Mouse (Mus musculus): ENCODE measurements around the gene Tmem135. TPM values are rescaled to one million over a fixed set of nuclear protein-coding genes. Genes with fewer than 3 reads are reported as not detected.
A peak's percentile ranks its signal among the peaks of the same experiment; 100 is the strongest.

Gene Tmem135
- total and polyA plus RNA-seq, 2 experiments from 2014 or later: 31.4 to 33.5 TPM

DNA sequence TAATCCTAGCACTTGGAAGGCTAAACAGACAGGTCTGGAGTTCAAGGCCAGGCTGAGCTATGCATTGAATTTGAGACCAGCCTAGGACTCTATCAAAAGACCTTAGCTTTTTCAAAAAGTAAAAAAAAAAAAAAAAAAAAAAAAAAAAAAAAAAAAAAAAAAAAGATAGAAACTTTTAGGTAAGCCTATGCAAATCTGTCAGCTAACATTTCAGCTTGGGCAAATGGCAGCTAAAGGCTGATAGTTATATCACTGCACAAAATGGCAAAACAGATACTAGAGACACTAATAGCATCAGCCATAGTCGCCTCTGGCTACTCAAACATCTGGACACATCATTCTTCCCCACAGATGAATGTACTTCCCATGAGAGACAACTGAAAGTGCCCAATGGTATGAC lies 64.2 kb downstream of the Tmem135 start:
- no peak for TF ChIP-seq CTCF (IDR thresholded peaks at IDR 0.05; ENCODE audit: low read depth)
- DNase-seq (ENCODE audit: low spot score) (no peak), ATAC-seq (no peak)
- Histone ChIP-seq H3K4me3 (ENCODE audit: low read length) (no peak overlapping the region), H3K9ac (replicated peaks; ENCODE audit: low read length) (no peak overlapping the region), H3K9me3 (ENCODE audit: low read length) (no peaks in the 10 kb centered on the region), H3K27me3 (ENCODE audit: insufficient read depth, low read length) (no peaks in the 10 kb centered on the region), H3K27ac (no peak overlapping the region), H3K4me1 (ENCODE audit: insufficient read depth, low read length) (peaks cover 10% of the 10 kb centered on the region), H3K4me2 (ENCODE audit: low read depth, low read length) (no peak overlapping the region), H3K36me3 (ENCODE audit: insufficient read depth, low read length) (no peaks in the 10 kb centered on the region)
- WGBS: 86% methylated on average over 1 of the region's 1 CpGs

DNA sequence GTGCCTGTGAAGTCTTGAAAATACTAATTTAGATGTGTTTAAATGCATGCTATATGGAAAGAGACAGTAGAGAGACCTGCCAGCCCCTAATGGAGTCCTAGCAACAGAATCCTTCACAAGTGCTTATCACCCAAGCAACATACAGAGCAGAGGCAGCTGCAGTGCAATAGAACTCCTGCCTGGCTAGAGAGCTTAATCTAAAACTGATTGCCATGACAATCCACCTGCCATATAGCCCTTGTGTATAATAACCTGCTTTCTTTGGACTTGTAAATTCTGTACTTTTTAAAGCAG lies 64.9 kb downstream of the Tmem135 start:
- DNase-seq (ENCODE audit: low spot score): peak; percentile 41
- peak; percentile 45 for ATAC-seq
- H3K27me3 ChIP-seq (ENCODE audit: insufficient read depth, low read length): no peaks in the 10 kb centered on the region
- TF ChIP-seq CTCF (IDR thresholded peaks at IDR 0.05; ENCODE audit: low read depth): no peak
- no peaks in the 10 kb centered on the region for H3K36me3 ChIP-seq (ENCODE audit: insufficient read depth, low read length)
- H3K9ac ChIP-seq (replicated peaks; ENCODE audit: low read length): peak overlapping the region; percentile 94
- H3K4me3 ChIP-seq (ENCODE audit: low read length): peak overlapping the region; percentile 87
- H3K9me3 ChIP-seq (ENCODE audit: low read length): no peaks in the 10 kb centered on the region
- H3K4me2 ChIP-seq (ENCODE audit: low read depth, low read length): peak overlapping the region; percentile 78
- peaks cover 10% of the 10 kb centered on the region for H3K4me1 ChIP-seq (ENCODE audit: insufficient read depth, low read length)
- H3K27ac ChIP-seq: peak overlapping the region; percentile 86

DNA sequence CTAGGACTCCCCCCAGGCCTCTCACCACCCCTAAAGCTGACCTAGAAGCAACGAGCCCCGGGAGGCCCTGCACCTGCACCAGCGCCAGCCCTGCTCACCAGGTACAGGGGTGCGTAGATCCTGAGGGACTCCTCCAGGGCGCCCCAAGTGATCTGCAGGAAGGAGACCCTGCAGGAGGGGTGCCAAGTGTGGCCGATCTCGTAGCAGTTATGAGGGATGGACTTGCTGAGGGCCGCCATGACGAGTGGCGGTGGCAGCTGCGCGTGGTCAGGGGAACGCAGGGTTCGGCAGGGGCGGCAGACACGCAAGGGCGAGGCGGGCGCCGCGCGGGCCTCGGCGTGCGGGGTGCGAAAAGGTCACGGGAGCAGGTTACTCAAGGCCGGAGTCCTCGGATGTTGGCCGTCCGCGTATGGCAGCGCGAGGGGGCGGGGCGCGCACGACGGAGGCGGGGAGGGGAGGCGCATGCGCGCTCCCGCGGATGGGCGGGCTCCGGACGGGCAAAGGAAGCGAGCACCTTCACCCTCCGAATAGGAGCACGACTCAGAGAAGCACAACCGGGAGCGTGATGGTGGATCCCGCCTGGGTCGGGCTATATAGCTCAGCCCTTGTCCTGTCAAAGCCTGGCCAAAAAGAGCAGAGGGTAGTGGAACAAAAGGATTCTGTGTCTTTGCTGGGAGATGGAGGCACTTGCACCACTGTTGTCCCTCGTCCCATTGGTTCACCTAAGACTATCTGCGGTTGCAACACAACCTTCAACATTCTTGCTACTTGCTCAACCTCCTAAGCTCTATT lies 65.5 kb downstream of the Tmem135 start:
- DNase-seq (ENCODE audit: low spot score): peak; percentile 94
- 0 out of 2 replicates have a peak, but pooled peaks have one; percentile 8 for TF ChIP-seq CTCF (IDR thresholded peaks at IDR 0.05; ENCODE audit: low read depth)
- H3K36me3 ChIP-seq (ENCODE audit: insufficient read depth, low read length): no peaks in the 10 kb centered on the region

DNA sequence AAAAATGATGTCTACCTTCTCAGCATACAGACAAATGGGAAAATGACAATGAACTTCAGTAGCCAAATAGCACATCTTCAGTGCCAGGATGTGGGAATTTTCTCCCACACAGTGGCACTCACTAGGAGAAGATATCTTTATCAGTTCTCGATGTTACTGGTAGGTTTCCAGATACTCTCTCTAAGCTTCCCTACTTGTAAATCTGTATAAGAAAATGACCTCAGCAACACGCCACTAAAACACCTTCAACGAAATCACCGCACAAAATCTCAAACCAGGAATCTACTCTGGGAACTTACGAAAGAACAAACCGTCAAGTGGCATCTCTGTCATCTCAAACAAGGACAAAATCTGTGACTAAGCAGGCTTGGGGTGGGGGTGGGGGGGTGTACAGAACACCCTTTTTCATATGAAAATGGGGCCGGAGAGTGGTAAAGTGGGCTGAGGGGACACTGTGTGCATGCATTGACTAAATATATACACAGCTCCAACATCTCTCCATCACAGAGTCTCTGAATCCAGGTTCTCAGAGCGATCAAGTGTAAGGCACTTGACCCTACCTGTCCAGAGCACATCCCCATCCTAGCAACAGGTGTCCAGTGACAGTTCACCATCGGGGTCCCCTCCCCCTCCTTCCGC lies 66.2 kb downstream of the Tmem135 start:
- no peak for DNase-seq (ENCODE audit: low spot score)

More for the DNA sequence above, 65.5 kb downstream of the Tmem135 start:
- Histone ChIP-seq H3K27me3 (ENCODE audit: insufficient read depth, low read length) (no peaks in the 10 kb centered on the region), H3K9ac (replicated peaks; ENCODE audit: low read length) (peak overlapping the region; percentile 94), H3K4me3 (ENCODE audit: low read length) (peak overlapping the region; percentile 87), H3K4me1 (ENCODE audit: insufficient read depth, low read length) (peaks cover 10% of the 10 kb centered on the region), H3K9me3 (ENCODE audit: low read length) (no peaks in the 10 kb centered on the region), H3K27ac (peak overlapping the region; percentile 86), H3K4me2 (ENCODE audit: low read depth, low read length) (peak overlapping the region; percentile 78)
- WGBS: under 1% methylated on average over 53 of the region's 57 CpGs
- peak; percentile 96 for ATAC-seq

DNA sequence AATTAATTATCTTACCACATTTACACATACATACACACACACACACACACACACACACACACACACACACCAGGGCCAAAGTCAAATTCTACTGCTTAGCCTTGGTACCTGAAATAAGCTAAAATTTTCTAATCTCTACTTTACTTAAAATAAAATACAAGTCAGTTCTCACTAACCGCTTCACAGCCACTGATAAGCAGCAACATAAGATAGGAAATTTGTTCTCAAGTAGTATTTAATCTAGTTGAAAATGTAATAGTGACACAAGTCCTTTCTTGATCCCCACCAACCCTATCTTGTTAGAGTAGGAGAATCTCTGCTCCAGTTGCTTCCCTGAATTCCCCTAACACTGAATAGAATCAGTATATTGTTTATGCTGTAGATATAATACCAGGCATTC lies 67.6 kb downstream of the Tmem135 start:
- H3K4me2 ChIP-seq (ENCODE audit: low read depth, low read length): peak overlapping the region; percentile 78
- peaks cover 10% of the 10 kb centered on the region for H3K4me1 ChIP-seq (ENCODE audit: insufficient read depth, low read length)
- no peak overlapping the region for H3K9ac ChIP-seq (replicated peaks; ENCODE audit: low read length)
- H3K9me3 ChIP-seq (ENCODE audit: low read length): no peaks in the 10 kb centered on the region
- no peaks in the 10 kb centered on the region for H3K27me3 ChIP-seq (ENCODE audit: insufficient read depth, low read length)
- no peak for ATAC-seq
- H3K4me3 ChIP-seq (ENCODE audit: low read length): no peak overlapping the region
- 96% methylated on average over 1 of the region's 1 CpGs for WGBS
- no peak overlapping the region for H3K27ac ChIP-seq
- H3K36me3 ChIP-seq (ENCODE audit: insufficient read depth, low read length): no peaks in the 10 kb centered on the region
- no peak for TF ChIP-seq CTCF (IDR thresholded peaks at IDR 0.05; ENCODE audit: low read depth)
- DNase-seq (ENCODE audit: low spot score): no peak

More for the DNA sequence above, 66.2 kb downstream of the Tmem135 start:
- H3K27ac ChIP-seq: peak overlapping the region; percentile 86; the same call in 1 of the 2 replicates
- H3K4me1 ChIP-seq (ENCODE audit: insufficient read depth, low read length): peaks cover 10% of the 10 kb centered on the region
- no peak; the same call in 1 of the 2 replicates for ATAC-seq
- peak overlapping the region; percentile 87 for H3K4me3 ChIP-seq (ENCODE audit: low read length)
- H3K9me3 ChIP-seq (ENCODE audit: low read length): no peaks in the 10 kb centered on the region
- no peak for TF ChIP-seq CTCF (IDR thresholded peaks at IDR 0.05; ENCODE audit: low read depth)
- peak overlapping the region; percentile 78 for H3K4me2 ChIP-seq (ENCODE audit: low read depth, low read length)
- no peaks in the 10 kb centered on the region for H3K36me3 ChIP-seq (ENCODE audit: insufficient read depth, low read length)
- H3K9ac ChIP-seq (replicated peaks; ENCODE audit: low read length): peak overlapping the region; percentile 94
- no peaks in the 10 kb centered on the region for H3K27me3 ChIP-seq (ENCODE audit: insufficient read depth, low read length)
- WGBS: 28% methylated on average over 10 of the region's 10 CpGs

DNA sequence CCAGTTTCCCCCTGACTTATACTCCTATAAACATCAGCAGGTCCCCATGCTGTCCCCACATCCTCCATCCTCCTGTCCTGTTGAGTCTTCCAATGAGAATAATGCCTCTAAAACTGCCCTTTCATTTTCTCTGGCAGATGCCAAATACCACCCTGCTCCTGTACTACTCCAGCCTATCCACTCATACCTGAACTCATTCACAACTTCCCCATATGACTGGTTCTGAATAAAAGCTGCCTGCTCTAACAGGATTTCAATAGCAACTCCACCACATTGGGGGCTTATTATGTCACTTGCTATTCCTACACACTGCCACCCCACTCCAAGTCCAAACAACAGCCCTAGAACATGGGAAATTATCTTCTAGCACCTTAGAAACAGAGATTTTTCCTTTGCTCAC lies 68.7 kb downstream of the Tmem135 start:
- Histone ChIP-seq H3K4me2 (ENCODE audit: low read depth, low read length) (no peak overlapping the region), H3K4me3 (ENCODE audit: low read length) (no peak overlapping the region), H3K9ac (replicated peaks; ENCODE audit: low read length) (no peak overlapping the region), H3K27ac (no peak overlapping the region), H3K4me1 (ENCODE audit: insufficient read depth, low read length) (peaks cover 10% of the 10 kb centered on the region), H3K9me3 (ENCODE audit: low read length) (no peaks in the 10 kb centered on the region), H3K36me3 (ENCODE audit: insufficient read depth, low read length) (no peaks in the 10 kb centered on the region), H3K27me3 (ENCODE audit: insufficient read depth, low read length) (no peaks in the 10 kb centered on the region)
- no peak for TF ChIP-seq CTCF (IDR thresholded peaks at IDR 0.05; ENCODE audit: low read depth)
- DNase-seq (ENCODE audit: low spot score) (no peak), ATAC-seq (no peak)

DNA sequence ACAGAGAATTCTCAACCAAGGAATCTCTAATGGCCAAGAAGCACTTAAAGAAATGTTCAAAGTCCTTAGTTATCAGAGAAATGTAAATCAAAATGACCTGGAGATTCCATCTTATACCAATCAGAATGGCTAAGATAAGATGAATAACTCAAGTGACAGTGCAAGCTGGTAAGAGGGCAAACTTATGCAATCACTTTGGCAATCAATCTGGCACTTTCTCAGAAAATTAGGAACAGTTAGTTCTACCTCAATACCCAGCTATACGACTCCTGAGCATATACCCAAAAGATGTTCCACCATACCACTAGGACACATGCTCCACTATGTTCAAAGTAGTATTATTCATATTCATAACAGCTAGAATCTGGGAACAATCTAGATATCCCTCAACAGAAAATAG lies 74.1 kb downstream of the Tmem135 start:
- no peak for ATAC-seq
- H3K9ac ChIP-seq (replicated peaks; ENCODE audit: low read length): no peak overlapping the region
- no peaks in the 10 kb centered on the region for H3K27me3 ChIP-seq (ENCODE audit: insufficient read depth, low read length)
- no peak overlapping the region for H3K4me3 ChIP-seq (ENCODE audit: low read length)
- no peak for DNase-seq (ENCODE audit: low spot score)
- no peaks in the 10 kb centered on the region for H3K36me3 ChIP-seq (ENCODE audit: insufficient read depth, low read length)
- no peaks in the 10 kb centered on the region for H3K9me3 ChIP-seq (ENCODE audit: low read length)
- H3K4me2 ChIP-seq (ENCODE audit: low read depth, low read length): no peak overlapping the region
- TF ChIP-seq CTCF (IDR thresholded peaks at IDR 0.05; ENCODE audit: low read depth): no peak
- 96% methylated on average over 1 of the region's 1 CpGs for WGBS
- no peaks in the 10 kb centered on the region for H3K4me1 ChIP-seq (ENCODE audit: insufficient read depth, low read length)
- H3K27ac ChIP-seq: no peak overlapping the region

Data from hindbrain, postnatal 0 days (tissue).